Mouse (Mus musculus) liver, embryonic 14.5 days (tissue): Measurements from ENCODE around the gene Flna. TPM values are rescaled to one million over a fixed set of nuclear protein-coding genes. Genes with fewer than 3 reads are reported as not detected.

Experiments used
- ATAC-seq: fragments of 200-750 bp; cut with Nextera tagmentation; 2 replicates; pipeline ENCODE4 v1.8.0; 2017; ENCODE audit warnings: moderate number of reproducible peaks, mild to moderate bottlenecking, moderate library complexity; ENCODE audit not compliant: insufficient read depth
- DNase-seq, 3 experiments: peaks; one replicate each; pipeline ENCODE4 v3.0.0-alpha.2; 2012 to 2013; ENCODE audit warnings: low read depth in 3 of 3, low spot score in 3 of 3
- H3K27ac ChIP-seq: fragments of 300-500 bp; sonication (generic); 2 replicates; pipeline ENCODE4 v1.5.1; 2014; ENCODE audit warnings: moderate library complexity, mild to moderate bottlenecking, control low read depth, inconsistent platforms
- H3K27me3 ChIP-seq: fragments of 300-500 bp; sonication (generic); 2 replicates; pipeline ENCODE4 v1.6.1; 2014; ENCODE audit warnings: mild to moderate bottlenecking, low read length, moderate library complexity; ENCODE audit not compliant: control insufficient read depth, insufficient read depth
- H3K36me3 ChIP-seq: fragments of 300-500 bp; sonication (generic); replicated peaks from 2 replicates; pipeline ENCODE4 v1.6.1; 2014; ENCODE audit warnings: low read depth; ENCODE audit not compliant: control insufficient read depth, insufficient read depth
- H3K4me1 ChIP-seq, 2 experiments: fragments of 200-500 bp in 1 of 2; fragments of 300-500 bp in 1 of 2; sonication (generic) in 1 of 2; replicated peaks; 2 replicates each; pipeline ENCODE4 v1.6.1; 2012 to 2014; ENCODE audit warnings: antibody characterized with exemption in 1 of 2, inconsistent platforms in 1 of 2, low read length in 1 of 2; ENCODE audit not compliant: control insufficient read depth in 2 of 2, insufficient read depth in 2 of 2
- H3K4me2 ChIP-seq: fragments of 300-500 bp; sonication (generic); 2 replicates; pipeline ENCODE4 v1.6.1; 2014; ENCODE audit warnings: low read depth, mild to moderate bottlenecking, control low read depth, moderate library complexity
- H3K4me3 ChIP-seq, 2 experiments: fragments of 200-500 bp in 1 of 2; fragments of 300-500 bp in 1 of 2; sonication (generic) in 1 of 2; 2 replicates each; pipeline ENCODE4 v1.5.1; 2012 to 2014; ENCODE audit warnings: low read depth in 2 of 2, low read length in 2 of 2, mild to moderate bottlenecking in 2 of 2, control low read depth in 1 of 2, inconsistent platforms in 1 of 2, moderate library complexity in 1 of 2; ENCODE audit not compliant: insufficient read depth in 1 of 2
- H3K9ac ChIP-seq: fragments of 300-500 bp; sonication (generic); replicated peaks from 2 replicates; pipeline ENCODE4 v1.6.1; 2014; ENCODE audit warnings: mild to moderate bottlenecking, control low read depth, moderate library complexity
- H3K9me3 ChIP-seq: fragments of 300-500 bp; sonication (generic); 2 replicates; pipeline ENCODE4 v1.6.1; 2016; ENCODE audit warnings: low read length, mixed read lengths; ENCODE audit not compliant: control insufficient read depth
- CTCF ChIP-seq: IDR thresholded peaks from 2 replicates; pipeline ENCODE4 v1.5.1; 2016; ENCODE audit warnings: antibody characterized with exemption, low read depth, control low read depth
- EP300 ChIP-seq: IDR thresholded peaks from 2 replicates; pipeline ENCODE4 v1.6.1; 2016; ENCODE audit warnings: antibody characterized with exemption, low read depth
- WGBS: fragments of 180-500 bp; shearing (Covaris S2); extraction: QIAGEN DNeasy Blood & Tissue Kit; methylation state at CpG from one replicate; pipeline ENCODE4 v1.1.7; 2014; ENCODE audit not compliant: insufficient replicate concordance; 5-methylcytosine and 5-hydroxymethylcytosine counted together
- polyA plus RNA-seq, 2 experiments: library from polyadenylated mRNA; depleted of rRNA in 1 of 2; stranded (reverse) in 1 of 2; unstranded in 1 of 2; fragments of >200 nt; fragmentation: Nextera tagmentation in 1 of 2; extraction: Ambion mirVana in 1 of 2; gene quantifications; 2 replicates each; pipeline versions ENCODE4 v1.2.1 to v1.2.3; 2012 to 2014

Flna gene
- polyA plus RNA-seq, 2 experiments, result 36.6 to 69.6 TPM

- DNase-seq (no peak), ATAC-seq (no peak)
- peaks cover 3 to 9% of the 10 kb centered on the region in 2 experiments; a peak in 3 of 4 replicates for H3K4me1 ChIP-seq
- H3K27me3 ChIP-seq, result no peaks in the 10 kb centered on the region
- peaks cover 10% of the 10 kb centered on the region; the same call in 1 of the 2 replicates for H3K36me3 ChIP-seq
- H3K27ac ChIP-seq, result no peak overlapping the region
- H3K4me3 ChIP-seq, result no peak overlapping the region
- 23% methylated on average over 10 of the region's 10 CpGs for WGBS
- no peak for TF ChIP-seq CTCF
- no peak for TF ChIP-seq EP300
- no peaks in the 10 kb centered on the region for H3K9me3 ChIP-seq
- H3K4me2 ChIP-seq, result no peak overlapping the region
- no peak overlapping the region for H3K9ac ChIP-seq
Measured at GRCm38 (mm10) chrX:74273422-74274322, 24.1 kb upstream of the Flna start.

- Histone ChIP-seq H3K27ac (peak overlapping the region; percentile 62), H3K27me3 (no peaks in the 10 kb centered on the region), H3K4me3 (peak overlapping the region; percentile 72 to 99), H3K36me3 (peaks cover 10% of the 10 kb centered on the region; the same call in 1 of the 2 replicates), H3K4me1 (peaks cover 3 to 7% of the 10 kb centered on the region in 2 experiments; a peak in 3 of 4 replicates), H3K4me2 (peak overlapping the region; percentile 72), H3K9ac (peak overlapping the region; percentile 88), H3K9me3 (no peaks in the 10 kb centered on the region)
- DNase-seq (no peak), ATAC-seq (no peak)
- WGBS, result 11% methylated on average over 27 of the region's 27 CpGs
- no peak for TF ChIP-seq CTCF
Measured at GRCm38 (mm10) chrX:74270902-74271551, 21.4 kb upstream of the Flna start.

- peak within 1 kb of the TSS; percentile 72 to 99 for H3K4me3 ChIP-seq
- ATAC-seq, result peak; percentile 92
- 13% methylated on average over 42 of the region's 42 CpGs for WGBS
- H3K4me2 ChIP-seq, result peak within 1 kb of the TSS; percentile 75
- DNase-seq, result peak; percentile 91 to 93 (median 93)
- peak; percentile 31 for TF ChIP-seq EP300
- peak; percentile 60 for TF ChIP-seq CTCF
- no peaks in the 10 kb centered on the region for H3K27me3 ChIP-seq
- H3K27ac ChIP-seq, result peak within 1 kb of the TSS; percentile 89
- peak within 1 kb of the TSS; percentile 88 for H3K9ac ChIP-seq
- peaks cover 3 to 7% of the 10 kb centered on the region in 2 experiments; a peak in 3 of 4 replicates for H3K4me1 ChIP-seq
- no peaks in the 10 kb centered on the region for H3K9me3 ChIP-seq
- peaks cover 10% of the 10 kb centered on the region; the same call in 1 of the 2 replicates for H3K36me3 ChIP-seq
Measured at GRCm38 (mm10) chrX:74270062-74270901, 20.7 kb upstream of the Flna start, which contains the start of gene Rpl10. Rpl10 (plus strand) TSS chrX:74270812.

- 0 out of 2 replicates have a peak, but pooled peaks have one; percentile 2 for ATAC-seq
- Histone ChIP-seq H3K36me3 (peaks cover 10% of the 10 kb centered on the region; the same call in 1 of the 2 replicates), H3K4me2 (peak overlapping the region; percentile 75), H3K27me3 (no peaks in the 10 kb centered on the region), H3K9me3 (no peaks in the 10 kb centered on the region), H3K9ac (peak overlapping the region; percentile 71), H3K4me1 (peaks cover 3 to 7% of the 10 kb centered on the region in 2 experiments; a peak in 3 of 4 replicates), H3K4me3 (peak overlapping the region; percentile 72 to 99), H3K27ac (peak overlapping the region; percentile 89)
- WGBS, result 31% methylated on average over 3 of the region's 3 CpGs
- TF ChIP-seq EP300, result no peak
- no peak for DNase-seq
Measured at GRCm38 (mm10) chrX:74269736-74270061, 20.1 kb upstream of the Flna start.
